Mouse (Mus musculus): ENCODE data around the gene Cbll1.

Gene Cbll1

GRCm38 (mm10) chr12:31499314-31500131, at the start of gene Cbll1:
TSS of gene Cbll1 (minus strand) at chr12:31499616.
- DNase-seq (ENCODE audit: inconsistent age in 2 of 2, low spot score in 1 of 2): peak; percentile 96 to 99

- no peak for DNase-seq (ENCODE audit: inconsistent age in 2 of 2, low spot score in 1 of 2)
Observed at GRCm38 (mm10) chr12:31546061-31546460, 46.6 kb upstream of the Cbll1 start.

GRCm38 (mm10) chr12:31545219-31545618, 45.8 kb upstream of the Cbll1 start:
- DNase-seq (ENCODE audit: inconsistent age in 2 of 2, low spot score in 1 of 2): no peak

GRCm38 (mm10) chr12:31541541-31541940, 42.1 kb upstream of the Cbll1 start:
- no peak for DNase-seq (ENCODE audit: inconsistent age in 2 of 2, low spot score in 1 of 2)

- DNase-seq (ENCODE audit: inconsistent age in 2 of 2, low spot score in 1 of 2): no peak
Observed at GRCm38 (mm10) chr12:31539783-31540182, 40.4 kb upstream of the Cbll1 start.

- DNase-seq (ENCODE audit: inconsistent age in 2 of 2, low spot score in 1 of 2): no peak
Observed at GRCm38 (mm10) chr12:31537515-31538230, 38.3 kb upstream of the Cbll1 start.

GRCm38 (mm10) chr12:31534060-31534843, 34.8 kb upstream of the Cbll1 start:
- peak in 1 of 2 experiments; percentile 39 for DNase-seq (ENCODE audit: inconsistent age in 2 of 2, low spot score in 1 of 2)

- peak; percentile 18 to 45 for DNase-seq (ENCODE audit: inconsistent age in 2 of 2, low spot score in 1 of 2)
Observed at GRCm38 (mm10) chr12:31533218-31533908, 33.9 kb upstream of the Cbll1 start.

GRCm38 (mm10) chr12:31532054-31532453, 32.6 kb upstream of the Cbll1 start:
- DNase-seq (ENCODE audit: inconsistent age in 2 of 2, low spot score in 1 of 2): no peak

- DNase-seq (ENCODE audit: inconsistent age in 2 of 2, low spot score in 1 of 2): no peak
Observed at GRCm38 (mm10) chr12:31527407-31527806, 28.0 kb upstream of the Cbll1 start.

- no peak for DNase-seq (ENCODE audit: inconsistent age in 2 of 2, low spot score in 1 of 2)
Observed at GRCm38 (mm10) chr12:31521371-31521770, 22.0 kb upstream of the Cbll1 start.

GRCm38 (mm10) chr12:31520119-31520518, 20.7 kb upstream of the Cbll1 start:
- no peak for DNase-seq (ENCODE audit: inconsistent age in 2 of 2, low spot score in 1 of 2)

- DNase-seq (ENCODE audit: inconsistent age in 2 of 2, low spot score in 1 of 2): no peak
Observed at GRCm38 (mm10) chr12:31513724-31514503, 14.5 kb upstream of the Cbll1 start.

GRCm38 (mm10) chr12:31512634-31513411, 13.4 kb upstream of the Cbll1 start:
- DNase-seq (ENCODE audit: inconsistent age in 2 of 2, low spot score in 1 of 2): no peak

- DNase-seq (ENCODE audit: inconsistent age in 2 of 2, low spot score in 1 of 2): no peak
Observed at GRCm38 (mm10) chr12:31511218-31511617, 11.8 kb upstream of the Cbll1 start.

GRCm38 (mm10) chr12:31508496-31508895, 9.1 kb upstream of the Cbll1 start:
- no peak for DNase-seq (ENCODE audit: inconsistent age in 2 of 2, low spot score in 1 of 2)

GRCm38 (mm10) chr12:31507718-31508364, 8.4 kb upstream of the Cbll1 start:
- DNase-seq (ENCODE audit: inconsistent age in 2 of 2, low spot score in 1 of 2): peak in 1 of 2 experiments; percentile 68

- DNase-seq (ENCODE audit: inconsistent age in 2 of 2, low spot score in 1 of 2): no peak
Observed at GRCm38 (mm10) chr12:31503211-31503610, 3.8 kb upstream of the Cbll1 start.

- DNase-seq (ENCODE audit: inconsistent age in 2 of 2, low spot score in 1 of 2): no peak
Observed at GRCm38 (mm10) chr12:31501266-31501665, 1.9 kb upstream of the Cbll1 start.
